Mouse (Mus musculus) hindbrain, embryonic 15.5 days (tissue): Measurements from ENCODE around the gene Car5a. TPM values are rescaled to one million over a fixed set of nuclear protein-coding genes. Genes with fewer than 3 reads are reported as not detected.

Experiments
- ATAC-seq: fragments of 200-750 bp; cut with Nextera tagmentation; 2 replicates; pipeline ENCODE4 v1.8.0; 2017; ENCODE audit warnings: low read depth, moderate number of reproducible peaks, moderate TSS enrichment; ENCODE audit not compliant: low FRiP score
- H3K27ac ChIP-seq: fragments of 300-500 bp; sonication (generic); replicated peaks from 2 replicates; pipeline ENCODE4 v1.5.1; 2015; ENCODE audit warnings: mild to moderate bottlenecking, inconsistent platforms
- H3K27me3 ChIP-seq: fragments of 300-500 bp; sonication (generic); 2 replicates; pipeline ENCODE4 v1.6.1; 2015; ENCODE audit warnings: control low read depth, inconsistent platforms
- H3K36me3 ChIP-seq: fragments of 300-500 bp; sonication (generic); 2 replicates; pipeline ENCODE4 v1.6.1; 2015; ENCODE audit warnings: control low read depth, inconsistent platforms
- H3K4me1 ChIP-seq: fragments of 300-500 bp; sonication (generic); replicated peaks from 2 replicates; pipeline ENCODE4 v1.6.1; 2015; ENCODE audit warnings: control low read depth, inconsistent platforms
- H3K4me2 ChIP-seq: fragments of 300-500 bp; sonication (generic); 2 replicates; pipeline ENCODE4 v1.6.1; 2015; ENCODE audit warnings: moderate library complexity, mild to moderate bottlenecking, inconsistent platforms
- H3K4me3 ChIP-seq: fragments of 300-500 bp; sonication (generic); 2 replicates; pipeline ENCODE4 v1.5.1; 2015; ENCODE audit warnings: mild to moderate bottlenecking, inconsistent platforms
- H3K9ac ChIP-seq: fragments of 300-500 bp; sonication (generic); 2 replicates; pipeline ENCODE4 v1.6.1; 2015; ENCODE audit warnings: inconsistent platforms
- H3K9me3 ChIP-seq: fragments of 300-500 bp; sonication (generic); 2 replicates; pipeline ENCODE4 v1.6.1; 2016; ENCODE audit warnings: control low read depth, inconsistent platforms
- WGBS: fragments of 180-500 bp; shearing (Covaris S2); methylation state at CpG from one replicate; pipeline ENCODE4 v1.1.7; 2015; 5-methylcytosine and 5-hydroxymethylcytosine counted together
- polyA plus RNA-seq: library from polyadenylated mRNA; unstranded; fragments of >200 nt; fragmentation: Nextera tagmentation; extraction: Ambion mirVana; gene quantifications from 2 replicates; pipeline ENCODE4 v1.2.1, GENCODE M21; 2015

The Car5a gene
- polyA plus RNA-seq, 1 experiment from 2014 or later, result 0.36 TPM

DNA sequence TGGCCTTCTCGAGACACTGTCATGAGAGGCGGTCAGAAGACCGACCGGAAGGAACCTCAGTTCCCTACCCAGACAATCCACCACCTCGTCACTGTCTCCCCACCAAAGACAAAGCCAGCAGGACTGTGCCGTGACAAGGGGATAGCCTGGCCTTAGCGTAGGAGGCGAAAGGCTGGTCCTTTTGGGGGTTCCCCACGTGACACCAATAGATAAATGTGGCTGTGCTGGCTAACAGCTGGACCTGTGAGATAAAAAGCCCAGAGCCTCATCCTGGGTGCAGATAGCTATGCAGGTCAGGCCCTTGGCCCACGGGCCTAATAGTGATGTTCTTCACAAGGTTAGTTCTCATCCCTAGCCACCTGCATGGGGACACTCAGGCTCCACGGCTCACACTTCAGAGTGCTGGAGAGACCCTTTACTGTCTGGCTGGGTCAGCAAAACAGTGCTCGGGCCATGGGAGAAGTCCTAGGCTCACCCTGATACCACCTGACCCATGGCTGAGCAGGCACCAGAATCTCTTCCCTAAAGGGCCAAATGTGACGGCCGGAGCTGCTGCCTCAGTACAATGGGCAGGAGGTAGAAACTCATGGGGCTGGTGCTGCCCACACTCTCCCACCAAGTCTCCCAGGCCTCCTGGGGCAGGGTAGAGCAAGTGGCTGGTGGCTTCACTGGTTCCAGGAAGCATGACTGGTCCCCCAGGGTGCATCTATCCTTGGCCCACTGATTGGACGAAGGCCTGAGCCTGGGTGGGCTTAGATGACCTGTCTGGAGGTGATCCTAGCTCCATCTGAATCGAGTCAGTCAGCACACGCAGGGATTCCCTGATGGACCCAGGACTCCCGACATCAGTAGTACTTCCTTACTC, 45.3 kb downstream of the Car5a start:
- ATAC-seq, result no peak
- WGBS, result 69% methylated on average over 18 of the region's 18 CpGs
- 0 out of 2 replicates have a peak overlapping the region, but pooled peaks have one; percentile 14 for H3K4me2 ChIP-seq
- H3K27me3 ChIP-seq, result no peaks in the 10 kb centered on the region
- H3K9me3 ChIP-seq, result no peaks in the 10 kb centered on the region
- no peaks in the 10 kb centered on the region for H3K36me3 ChIP-seq
- no peak overlapping the region for H3K9ac ChIP-seq
- peaks cover 56% of the 10 kb centered on the region for H3K4me1 ChIP-seq
- H3K27ac ChIP-seq, result peak overlapping the region; percentile 61; the same call in 1 of the 2 replicates
- H3K4me3 ChIP-seq, result no peak overlapping the region

- Histone ChIP-seq H3K27ac (peak overlapping the region; percentile 61), H3K4me3 (no peak overlapping the region), H3K9me3 (no peaks in the 10 kb centered on the region), H3K4me1 (peaks cover 50% of the 10 kb centered on the region), H3K9ac (peak overlapping the region; percentile 23; the same call in 1 of the 2 replicates), H3K36me3 (no peaks in the 10 kb centered on the region; the same call in 1 of the 2 replicates), H3K4me2 (peak overlapping the region; percentile 18), H3K27me3 (no peaks in the 10 kb centered on the region)
- WGBS, result 14% methylated on average over 4 of the region's 4 CpGs
- ATAC-seq, result peak; percentile 67
Observed at GRCm38 (mm10) chr8:121898401-121898931, 46.2 kb downstream of the Car5a start.

DNA sequence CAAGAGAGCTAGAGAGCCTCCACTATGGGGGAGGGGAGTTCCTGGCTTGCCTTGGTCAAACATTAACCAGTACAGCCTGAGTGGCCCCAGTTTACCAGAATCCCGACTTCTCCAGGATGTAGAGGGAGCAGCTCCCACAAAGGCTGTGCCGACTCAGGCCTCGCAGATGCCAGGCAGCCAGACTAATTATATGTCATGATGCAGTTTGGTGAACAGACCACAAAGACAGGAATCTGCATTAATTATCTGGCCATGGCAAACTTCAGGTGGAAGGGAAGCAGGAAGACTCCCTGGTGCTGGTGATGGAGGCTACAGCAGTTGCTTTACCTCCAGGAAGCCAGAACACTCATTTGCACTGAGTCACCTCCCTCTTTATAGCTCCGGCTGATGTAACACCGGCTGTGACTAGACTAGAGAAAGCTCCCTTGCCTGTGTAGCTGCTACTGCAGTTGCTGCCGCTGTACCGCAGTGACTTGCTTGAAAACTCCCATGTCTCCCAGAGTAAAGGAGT, 46.8 kb downstream of the Car5a start:
- peak; percentile 24; the same call in 1 of the 2 replicates for ATAC-seq
- no peak overlapping the region for H3K4me3 ChIP-seq

DNA sequence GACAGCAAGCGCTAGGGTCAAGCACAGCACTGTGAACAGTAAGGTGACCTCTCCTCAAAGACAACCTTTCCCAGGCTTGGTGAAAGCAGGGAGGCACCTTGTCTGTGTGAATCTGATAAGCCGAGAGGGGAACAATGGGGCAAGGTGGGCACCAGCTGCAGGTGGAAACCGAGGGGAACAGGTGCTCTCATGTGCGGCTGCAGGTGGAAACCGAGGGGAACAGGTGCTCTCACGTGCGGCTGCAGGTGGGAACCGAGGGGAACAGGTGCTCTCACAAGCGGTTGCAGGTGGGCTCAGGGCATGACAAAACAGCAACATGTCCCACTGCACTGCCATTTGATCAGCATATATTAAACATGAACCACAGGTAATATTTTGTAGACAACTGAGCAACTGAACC, 47.5 kb downstream of the Car5a start:
- Histone ChIP-seq H3K4me1 (peaks cover 45% of the 10 kb centered on the region), H3K27ac (peak overlapping the region; percentile 61; the same call in 1 of the 2 replicates), H3K4me2 (peak overlapping the region; percentile 18), H3K27me3 (no peaks in the 10 kb centered on the region), H3K9me3 (no peaks in the 10 kb centered on the region), H3K36me3 (no peaks in the 10 kb centered on the region; the same call in 1 of the 2 replicates), H3K4me3 (no peak overlapping the region), H3K9ac (no peak overlapping the region)
- 85% methylated on average over 9 of the region's 9 CpGs for WGBS
- ATAC-seq, result no peak

More for the DNA sequence above, 46.8 kb downstream of the Car5a start:
- Histone ChIP-seq H3K27ac (peak overlapping the region; percentile 61), H3K4me2 (peak overlapping the region; percentile 18), H3K4me1 (peaks cover 50% of the 10 kb centered on the region), H3K36me3 (no peaks in the 10 kb centered on the region; the same call in 1 of the 2 replicates), H3K9me3 (no peaks in the 10 kb centered on the region), H3K27me3 (no peaks in the 10 kb centered on the region), H3K9ac (peak overlapping the region; percentile 23; the same call in 1 of the 2 replicates)
- WGBS, result 11% methylated on average over 7 of the region's 7 CpGs

DNA sequence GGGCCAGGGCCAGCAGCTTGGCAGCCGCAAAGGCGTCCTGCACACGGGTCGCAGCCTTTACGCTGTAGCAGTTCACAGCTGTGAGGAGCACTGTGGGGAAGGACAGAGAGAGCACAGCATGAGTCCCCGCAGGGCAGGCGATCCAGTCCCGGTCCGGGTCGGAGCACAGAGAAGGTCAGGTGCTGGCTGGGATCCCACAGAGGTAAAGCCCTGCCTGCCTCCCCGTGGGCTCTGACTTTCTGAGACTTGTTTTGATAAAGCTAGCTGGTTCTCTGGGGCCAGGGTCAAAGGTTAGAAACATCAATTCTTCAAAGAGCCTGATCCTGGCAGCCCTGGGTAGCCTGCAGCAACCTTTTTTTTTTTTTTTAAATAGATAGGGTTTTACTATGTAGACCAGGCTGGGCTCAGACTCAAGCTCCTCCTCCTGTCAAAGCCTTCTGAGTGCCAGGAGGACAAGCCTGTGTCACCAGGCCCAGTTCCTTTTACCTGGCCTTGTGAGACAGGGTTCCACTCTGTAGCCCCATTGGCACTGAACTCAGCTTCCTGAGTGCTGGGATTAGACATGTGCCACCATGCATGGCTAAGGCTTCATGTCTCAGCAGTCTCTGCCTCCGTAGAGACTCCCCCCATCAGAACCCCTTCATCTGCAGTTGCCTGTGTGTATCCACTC, 48.1 kb downstream of the Car5a start:
- Histone ChIP-seq H3K9me3 (no peaks in the 10 kb centered on the region), H3K4me3 (no peak overlapping the region), H3K36me3 (no peaks in the 10 kb centered on the region; the same call in 1 of the 2 replicates), H3K4me2 (no peak overlapping the region), H3K9ac (no peak overlapping the region), H3K27me3 (no peaks in the 10 kb centered on the region), H3K27ac (no peak overlapping the region), H3K4me1 (peaks cover 39% of the 10 kb centered on the region)
- no peak for ATAC-seq
- WGBS, result 23% methylated on average over 12 of the region's 12 CpGs

- no peak overlapping the region for H3K4me2 ChIP-seq
- H3K4me1 ChIP-seq, result peaks cover 36% of the 10 kb centered on the region
- no peak for ATAC-seq
- H3K9ac ChIP-seq, result no peak overlapping the region
- 55% methylated on average over 7 of the region's 7 CpGs for WGBS
- no peaks in the 10 kb centered on the region; the same call in 1 of the 2 replicates for H3K36me3 ChIP-seq
- no peaks in the 10 kb centered on the region for H3K9me3 ChIP-seq
- no peak overlapping the region for H3K4me3 ChIP-seq
- no peaks in the 10 kb centered on the region for H3K27me3 ChIP-seq
- H3K27ac ChIP-seq, result no peak overlapping the region
Observed at GRCm38 (mm10) chr8:121895910-121896309, 48.8 kb downstream of the Car5a start.

DNA sequence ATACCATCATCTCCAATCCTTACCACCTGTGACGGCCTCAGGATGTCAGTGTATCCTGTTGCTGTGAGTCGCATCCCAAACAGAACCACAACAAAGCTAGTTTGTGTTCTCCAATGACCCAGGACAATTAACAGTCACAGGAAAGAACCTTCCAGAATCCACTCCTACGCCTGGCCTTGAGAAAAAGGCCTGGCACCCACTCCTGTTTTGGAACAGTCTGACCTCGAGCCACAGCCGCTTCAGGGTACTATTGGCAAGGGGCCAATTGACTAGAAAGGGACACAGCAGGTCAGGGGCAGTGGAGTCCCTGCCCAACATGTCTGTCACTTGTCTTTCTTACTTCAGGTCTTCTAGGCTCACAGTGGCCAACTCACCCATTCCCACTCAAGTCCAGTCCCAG, 51.8 kb downstream of the Car5a start:
- 71% methylated on average over 5 of the region's 5 CpGs for WGBS
- H3K27ac ChIP-seq, result no peak overlapping the region
- H3K27me3 ChIP-seq, result no peaks in the 10 kb centered on the region
- H3K4me3 ChIP-seq, result no peak overlapping the region
- no peak for ATAC-seq
- H3K36me3 ChIP-seq, result peaks cover 3% of the 10 kb centered on the region; the same call in 1 of the 2 replicates
- H3K9ac ChIP-seq, result no peak overlapping the region
- H3K9me3 ChIP-seq, result no peaks in the 10 kb centered on the region
- no peak overlapping the region for H3K4me2 ChIP-seq
- H3K4me1 ChIP-seq, result peaks cover 17% of the 10 kb centered on the region

GRCm38 (mm10) chr8:121889810-121890785, 54.6 kb downstream of the Car5a start:
- Histone ChIP-seq H3K9ac (no peak overlapping the region), H3K9me3 (no peaks in the 10 kb centered on the region), H3K36me3 (peaks cover 16% of the 10 kb centered on the region), H3K27me3 (no peaks in the 10 kb centered on the region), H3K27ac (no peak overlapping the region), H3K4me2 (no peak overlapping the region), H3K4me3 (no peak overlapping the region), H3K4me1 (no peaks in the 10 kb centered on the region)
- ATAC-seq, result no peak
- 88% methylated on average over 15 of the region's 15 CpGs for WGBS

GRCm38 (mm10) chr8:121889317-121889716, 55.4 kb downstream of the Car5a start:
- WGBS, result 95% methylated on average over 1 of the region's 1 CpGs
- no peak overlapping the region for H3K4me3 ChIP-seq
- peaks cover 24% of the 10 kb centered on the region for H3K36me3 ChIP-seq
- no peaks in the 10 kb centered on the region for H3K27me3 ChIP-seq
- H3K27ac ChIP-seq, result no peak overlapping the region
- no peak overlapping the region for H3K9ac ChIP-seq
- ATAC-seq, result no peak
- H3K4me1 ChIP-seq, result no peaks in the 10 kb centered on the region
- H3K4me2 ChIP-seq, result no peak overlapping the region
- H3K9me3 ChIP-seq, result no peaks in the 10 kb centered on the region

DNA sequence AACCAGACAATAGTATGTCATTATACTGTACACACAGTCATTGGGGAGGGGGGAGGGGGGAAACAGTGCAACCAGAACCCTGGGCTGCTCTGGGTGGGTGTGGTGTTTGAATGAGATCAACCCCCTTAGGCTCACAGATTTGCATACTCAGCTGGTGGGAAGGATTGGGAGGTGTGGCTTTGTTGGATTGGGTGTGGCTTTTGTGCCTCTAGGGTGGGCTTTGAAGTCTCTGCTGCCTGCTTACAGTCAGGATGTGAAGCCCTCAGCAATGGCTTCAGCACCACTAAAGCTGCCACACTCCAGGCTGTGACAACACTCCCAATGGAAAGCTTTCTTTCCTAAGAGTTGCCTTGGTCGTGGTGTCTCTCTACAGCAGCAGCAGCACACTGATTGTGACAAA, 57.2 kb downstream of the Car5a start:
- Histone ChIP-seq H3K27ac (no peak overlapping the region), H3K36me3 (peaks cover 40% of the 10 kb centered on the region), H3K9me3 (no peaks in the 10 kb centered on the region), H3K9ac (no peak overlapping the region), H3K4me2 (no peak overlapping the region), H3K27me3 (no peaks in the 10 kb centered on the region), H3K4me1 (no peaks in the 10 kb centered on the region), H3K4me3 (no peak overlapping the region)
- 83% methylated on average over 1 of the region's 1 CpGs for WGBS
- ATAC-seq, result no peak

DNA sequence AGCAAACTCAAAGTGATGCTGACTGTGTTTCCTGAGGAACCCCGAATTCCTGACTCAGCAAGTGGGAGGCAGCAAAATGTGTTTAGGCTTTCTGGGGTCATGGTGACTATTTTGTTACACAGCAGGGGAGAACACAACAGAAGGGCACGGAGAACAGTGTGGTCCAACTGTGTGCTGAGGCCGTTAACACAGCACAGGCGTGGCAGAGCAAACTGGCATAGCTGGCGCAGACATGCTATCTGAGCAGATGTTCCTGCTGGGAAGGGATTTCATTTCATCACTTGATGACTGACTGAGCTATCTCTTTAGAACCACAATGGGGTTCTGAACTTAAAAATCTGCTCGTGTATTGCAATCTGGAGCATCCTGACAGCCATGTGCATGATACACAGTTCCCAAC, 59.3 kb downstream of the Car5a start:
- ATAC-seq, result no peak
- Histone ChIP-seq H3K4me2 (no peak overlapping the region), H3K4me1 (no peaks in the 10 kb centered on the region), H3K9me3 (no peaks in the 10 kb centered on the region), H3K36me3 (peaks cover 44% of the 10 kb centered on the region), H3K4me3 (no peak overlapping the region), H3K27ac (no peak overlapping the region), H3K27me3 (no peaks in the 10 kb centered on the region), H3K9ac (no peak overlapping the region)
- 65% methylated on average over 6 of the region's 6 CpGs for WGBS
